Mouse (Mus musculus) forebrain, embryonic 15.5 days (tissue): ENCODE results near the gene Spta1. TPM values are rescaled to one million over a fixed set of nuclear protein-coding genes. Genes with fewer than 3 reads are reported as not detected.

Experiments
- ATAC-seq: fragments of 200-750 bp; cut with Nextera tagmentation; replicated peaks from 2 replicates; pipeline ENCODE4 v1.8.0; 2017; ENCODE audit warnings: mild to moderate bottlenecking, moderate TSS enrichment, moderate library complexity
- H3K27ac ChIP-seq: fragments of 300-500 bp; sonication (generic); replicated peaks from 2 replicates; pipeline ENCODE4 v1.5.1; 2015; ENCODE audit warnings: mild to moderate bottlenecking, inconsistent platforms
- H3K27me3 ChIP-seq: fragments of 300-500 bp; sonication (generic); 2 replicates; pipeline ENCODE4 v1.6.1; 2015; ENCODE audit warnings: inconsistent platforms
- H3K36me3 ChIP-seq: fragments of 300-500 bp; sonication (generic); 2 replicates; pipeline ENCODE4 v1.6.1; 2015; ENCODE audit warnings: mild to moderate bottlenecking, inconsistent platforms
- H3K4me1 ChIP-seq: fragments of 300-500 bp; sonication (generic); 2 replicates; pipeline ENCODE4 v1.6.1; 2015; ENCODE audit warnings: inconsistent platforms
- H3K4me2 ChIP-seq: fragments of 300-500 bp; sonication (generic); replicated peaks from 2 replicates; pipeline ENCODE4 v1.6.1; 2015; ENCODE audit warnings: mild to moderate bottlenecking, inconsistent platforms
- H3K4me3 ChIP-seq: fragments of 300-500 bp; sonication (generic); 2 replicates; pipeline ENCODE4 v1.5.1; 2015; ENCODE audit warnings: mild to moderate bottlenecking, inconsistent platforms
- H3K9ac ChIP-seq: fragments of 300-500 bp; sonication (generic); replicated peaks from 2 replicates; pipeline ENCODE4 v1.6.1; 2015; ENCODE audit warnings: mild to moderate bottlenecking, inconsistent platforms
- H3K9me3 ChIP-seq: fragments of 300-500 bp; sonication (generic); 2 replicates; pipeline ENCODE4 v1.6.1; 2016; ENCODE audit warnings: inconsistent platforms
- WGBS: fragments of 180-500 bp; shearing (Covaris S2); methylation state at CpG from one replicate; pipeline ENCODE4 v1.1.7; 2015; ENCODE audit warnings: mixed read lengths; 5-methylcytosine and 5-hydroxymethylcytosine counted together
- polyA plus RNA-seq: library from polyadenylated mRNA; unstranded; fragments of >200 nt; fragmentation: Nextera tagmentation; extraction: Ambion mirVana; gene quantifications from 2 replicates; pipeline ENCODE4 v1.2.1, GENCODE M21; 2015

Spta1 gene
- polyA plus RNA-seq = 0.08 and 0.13 TPM in 2 replicates

DNA sequence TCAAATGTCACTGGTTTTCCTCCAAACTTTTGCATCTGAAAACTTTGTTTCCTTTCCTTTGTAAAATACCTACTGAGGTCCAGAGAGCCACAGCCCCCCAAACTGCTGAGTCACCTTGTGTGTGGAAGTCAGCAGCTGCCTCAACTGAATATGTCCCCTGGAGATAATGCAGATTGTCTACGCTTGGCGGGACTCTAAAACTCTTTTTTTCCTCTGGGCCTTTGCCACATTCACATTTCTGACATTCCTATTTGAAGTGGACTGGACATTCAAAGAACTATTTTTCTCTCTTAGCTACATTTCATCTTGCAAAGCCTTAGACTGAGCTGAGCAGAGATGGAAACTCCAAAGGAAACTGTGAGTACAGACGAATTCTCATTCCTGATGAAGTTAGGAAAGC, at the start of gene Spta1:
Spta1 (plus strand) TSS at position 172 of the 400 bp plus-strand sequence.
- Histone ChIP-seq H3K4me2 (no peak within 1 kb of the TSS), H3K36me3 (no peaks in the 10 kb centered on the region), H3K4me3 (no peak within 1 kb of the TSS), H3K27me3 (no peaks in the 10 kb centered on the region), H3K9me3 (no peaks in the 10 kb centered on the region), H3K9ac (no peak within 1 kb of the TSS), H3K4me1 (no peaks in the 10 kb centered on the region), H3K27ac (no peak within 1 kb of the TSS)
- WGBS = 18% methylated on average over 3 of the region's 3 CpGs
- ATAC-seq = no peak

DNA sequence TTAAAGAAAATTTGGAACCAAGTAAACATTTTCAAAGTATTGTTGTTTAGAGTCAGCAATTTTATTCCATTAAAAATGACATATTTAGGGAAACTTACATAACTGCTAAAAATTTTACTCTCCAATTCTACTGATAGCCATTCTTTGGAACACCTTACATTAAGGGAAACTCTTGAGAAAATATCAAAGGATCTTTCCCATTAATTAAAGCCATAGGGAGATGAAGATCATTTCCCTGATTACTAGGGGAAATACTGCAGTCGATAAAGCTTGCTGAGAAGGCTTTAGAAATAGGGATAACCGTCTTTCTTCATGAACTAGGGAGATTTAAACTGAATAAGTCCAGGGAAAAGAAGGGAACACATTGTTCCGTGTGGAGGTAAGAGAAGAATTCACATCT, 41.4 kb upstream of the Spta1 start, which contains the start of gene Olfr424:
Olfr424 (plus strand) TSS at position 301 of the 400 bp plus-strand sequence.
- no peaks in the 10 kb centered on the region for H3K4me1 ChIP-seq
- no peaks in the 10 kb centered on the region for H3K9me3 ChIP-seq
- H3K36me3 ChIP-seq = no peaks in the 10 kb centered on the region
- no peak within 1 kb of the TSS for H3K9ac ChIP-seq
- no peak within 1 kb of the TSS for H3K4me3 ChIP-seq
- H3K4me2 ChIP-seq = no peak within 1 kb of the TSS
- no peak for ATAC-seq
- no peak within 1 kb of the TSS for H3K27ac ChIP-seq
- 52% methylated on average over 3 of the region's 3 CpGs for WGBS
- H3K27me3 ChIP-seq = no peaks in the 10 kb centered on the region

GRCm38 (mm10) chr1:174131999-174132398, 40.6 kb upstream of the Spta1 start:
- Histone ChIP-seq H3K36me3 (no peaks in the 10 kb centered on the region), H3K9ac (no peak overlapping the region), H3K4me3 (no peak overlapping the region), H3K4me1 (no peaks in the 10 kb centered on the region), H3K27me3 (no peaks in the 10 kb centered on the region), H3K9me3 (no peaks in the 10 kb centered on the region), H3K27ac (no peak overlapping the region), H3K4me2 (no peak overlapping the region)
- no peak for ATAC-seq
- 17% methylated on average over 3 of the region's 3 CpGs for WGBS

GRCm38 (mm10) chr1:174141384-174141783, 31.2 kb upstream of the Spta1 start:
- Histone ChIP-seq H3K9ac (no peak overlapping the region), H3K9me3 (no peaks in the 10 kb centered on the region), H3K36me3 (no peaks in the 10 kb centered on the region), H3K4me2 (no peak overlapping the region), H3K4me3 (no peak overlapping the region), H3K27me3 (no peaks in the 10 kb centered on the region), H3K27ac (no peak overlapping the region), H3K4me1 (no peaks in the 10 kb centered on the region)
- no peak for ATAC-seq
- WGBS = 75% methylated on average over 2 of the region's 2 CpGs

GRCm38 (mm10) chr1:174146696-174147095, 25.9 kb upstream of the Spta1 start:
- H3K9ac ChIP-seq = no peak overlapping the region
- no peak overlapping the region for H3K4me3 ChIP-seq
- H3K4me1 ChIP-seq = no peaks in the 10 kb centered on the region
- 67% methylated on average over 1 of the region's 1 CpGs for WGBS
- no peak for ATAC-seq
- no peak overlapping the region for H3K27ac ChIP-seq
- no peak overlapping the region for H3K4me2 ChIP-seq
- H3K9me3 ChIP-seq = no peaks in the 10 kb centered on the region
- no peaks in the 10 kb centered on the region for H3K27me3 ChIP-seq
- no peaks in the 10 kb centered on the region for H3K36me3 ChIP-seq

- Histone ChIP-seq H3K9ac (no peak overlapping the region), H3K4me2 (no peak overlapping the region), H3K4me1 (no peaks in the 10 kb centered on the region), H3K4me3 (no peak overlapping the region), H3K9me3 (no peaks in the 10 kb centered on the region), H3K27ac (no peak overlapping the region), H3K36me3 (no peaks in the 10 kb centered on the region), H3K27me3 (no peaks in the 10 kb centered on the region)
- ATAC-seq = no peak
- 83% methylated on average over 2 of the region's 2 CpGs for WGBS
These were observed 23.3 kb upstream of the Spta1 start for GRCm38 (mm10) chr1:174149289-174149688.

- WGBS = 80% methylated on average over 1 of the region's 1 CpGs
- H3K9me3 ChIP-seq = no peaks in the 10 kb centered on the region
- no peak within 1 kb of the TSS for H3K27ac ChIP-seq
- no peaks in the 10 kb centered on the region for H3K36me3 ChIP-seq
- H3K4me3 ChIP-seq = no peak within 1 kb of the TSS
- H3K9ac ChIP-seq = no peak within 1 kb of the TSS
- no peaks in the 10 kb centered on the region for H3K27me3 ChIP-seq
- H3K4me2 ChIP-seq = no peak within 1 kb of the TSS
- no peaks in the 10 kb centered on the region for H3K4me1 ChIP-seq
- ATAC-seq = no peak
These were observed 17.2 kb upstream of the Spta1 start, which contains the start of gene Olfr420 for GRCm38 (mm10) chr1:174155333-174155732. Gene Olfr420, plus strand, starts transcription at chr1:174155633.

- H3K27ac ChIP-seq = no peak overlapping the region
- WGBS = 90% methylated on average over 3 of the region's 3 CpGs
These were observed 15.0 kb upstream of the Spta1 start for GRCm38 (mm10) chr1:174157622-174158021.

GRCm38 (mm10) chr1:174158512-174158911, 14.1 kb upstream of the Spta1 start:
- no peaks in the 10 kb centered on the region for H3K36me3 ChIP-seq
- H3K4me2 ChIP-seq = no peak overlapping the region
- 97% methylated on average over 1 of the region's 1 CpGs for WGBS
- no peaks in the 10 kb centered on the region for H3K9me3 ChIP-seq
- H3K27me3 ChIP-seq = no peaks in the 10 kb centered on the region
- no peak overlapping the region for H3K9ac ChIP-seq
- no peak for ATAC-seq
- H3K4me1 ChIP-seq = no peaks in the 10 kb centered on the region
- no peak overlapping the region for H3K27ac ChIP-seq
- H3K4me3 ChIP-seq = no peak overlapping the region

More at GRCm38 (mm10) chr1:174157622-174158021, 15.0 kb upstream of the Spta1 start:
- no peak overlapping the region for H3K4me3 ChIP-seq
- H3K9ac ChIP-seq = no peak overlapping the region
- no peaks in the 10 kb centered on the region for H3K4me1 ChIP-seq
- no peaks in the 10 kb centered on the region for H3K27me3 ChIP-seq
- H3K36me3 ChIP-seq = no peaks in the 10 kb centered on the region
- ATAC-seq = no peak
- no peak overlapping the region for H3K4me2 ChIP-seq
- H3K9me3 ChIP-seq = no peaks in the 10 kb centered on the region

DNA sequence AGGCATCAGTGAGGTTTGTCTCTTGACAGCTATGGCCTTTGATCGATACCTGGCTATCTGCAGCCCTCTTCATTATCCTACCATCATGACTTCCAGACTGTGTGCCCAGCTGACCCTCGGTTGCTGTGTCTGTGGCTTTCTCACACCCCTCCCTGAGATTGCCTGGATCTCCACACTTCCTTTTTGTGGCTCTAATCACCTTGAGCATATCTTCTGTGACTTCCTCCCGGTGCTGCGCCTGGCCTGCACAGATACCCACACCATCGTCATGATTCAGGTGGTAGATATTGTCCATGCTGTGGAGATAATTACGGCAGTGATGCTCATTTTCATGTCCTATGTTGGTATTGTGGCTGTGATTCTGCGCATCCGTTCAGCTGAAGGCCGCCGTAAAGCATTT, 13.5 kb upstream of the Spta1 start:
- Histone ChIP-seq H3K9ac (no peak overlapping the region), H3K27ac (no peak overlapping the region), H3K4me3 (no peak overlapping the region), H3K27me3 (no peaks in the 10 kb centered on the region), H3K9me3 (no peaks in the 10 kb centered on the region), H3K36me3 (no peaks in the 10 kb centered on the region), H3K4me2 (no peak overlapping the region), H3K4me1 (no peaks in the 10 kb centered on the region)
- no peak for ATAC-seq
- WGBS = 94% methylated on average over 10 of the region's 10 CpGs

DNA sequence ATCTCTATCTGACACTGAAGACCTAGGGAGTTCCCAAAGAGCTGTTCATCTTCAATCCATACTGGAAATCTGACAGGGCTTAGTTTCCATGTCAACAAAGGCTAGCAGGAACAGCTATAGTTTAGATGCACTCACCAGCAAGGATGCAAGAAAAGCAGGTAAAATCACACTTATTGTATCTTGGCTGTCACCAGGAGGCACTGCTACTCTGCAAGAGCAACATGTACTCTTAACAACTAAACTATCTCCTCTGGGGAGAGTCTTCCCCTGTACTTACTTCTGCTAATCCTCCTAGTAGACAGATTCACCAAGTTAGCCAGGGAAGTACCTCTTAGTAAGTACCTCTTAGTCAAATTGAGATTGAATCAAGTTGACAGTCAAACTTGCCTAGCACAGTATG, 3.6 kb upstream of the Spta1 start:
- Histone ChIP-seq H3K4me2 (no peak overlapping the region), H3K9ac (no peak overlapping the region), H3K4me1 (no peaks in the 10 kb centered on the region), H3K9me3 (no peaks in the 10 kb centered on the region), H3K27ac (no peak overlapping the region), H3K4me3 (no peak overlapping the region), H3K36me3 (no peaks in the 10 kb centered on the region), H3K27me3 (no peaks in the 10 kb centered on the region)
- ATAC-seq = no peak

- Histone ChIP-seq H3K27me3 (no peaks in the 10 kb centered on the region), H3K4me3 (no peak overlapping the region), H3K27ac (no peak overlapping the region), H3K36me3 (no peaks in the 10 kb centered on the region), H3K4me2 (no peak overlapping the region), H3K9me3 (no peaks in the 10 kb centered on the region), H3K9ac (no peak overlapping the region), H3K4me1 (no peaks in the 10 kb centered on the region)
- ATAC-seq = no peak
- WGBS = 88% methylated on average over 5 of the region's 5 CpGs
These were observed 1.7 kb upstream of the Spta1 start for GRCm38 (mm10) chr1:174170706-174171501.

DNA sequence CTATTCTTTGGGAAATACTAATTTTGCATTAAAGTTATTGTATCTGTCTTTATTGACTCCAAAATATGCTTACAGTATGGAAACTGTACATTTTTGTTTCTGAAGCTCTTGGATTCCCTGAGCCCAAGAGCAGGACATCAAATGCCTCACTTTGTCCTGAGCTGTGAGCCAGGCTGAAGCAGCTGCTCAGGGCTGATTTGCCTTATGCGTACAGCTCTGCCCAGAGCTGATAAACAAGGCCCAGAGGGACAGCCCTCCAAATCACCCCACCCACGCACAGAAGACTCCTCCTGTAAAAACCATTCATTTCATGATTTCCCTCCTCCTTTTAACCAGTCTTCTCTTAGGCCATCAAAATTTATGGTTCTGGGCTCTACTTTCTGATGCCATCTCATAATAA, 1.0 kb upstream of the Spta1 start:
- Histone ChIP-seq H3K4me3 (no peak overlapping the region), H3K9me3 (no peaks in the 10 kb centered on the region), H3K9ac (no peak overlapping the region), H3K27ac (no peak overlapping the region), H3K4me1 (no peaks in the 10 kb centered on the region), H3K36me3 (no peaks in the 10 kb centered on the region), H3K4me2 (no peak overlapping the region), H3K27me3 (no peaks in the 10 kb centered on the region)
- no peak for ATAC-seq
- WGBS = 62% methylated on average over 2 of the region's 2 CpGs
